Mouse (Mus musculus): ENCODE measurements at regions not wholly inside any gene's neighbourhood (a gene's known extent, or its start where the extent isn't known, plus 50 kb on each side); places are given as distances from the start of the nearest gene placed in this dataset.
A peak's percentile ranks its signal among the peaks of the same experiment; 100 is the strongest.

DNA sequence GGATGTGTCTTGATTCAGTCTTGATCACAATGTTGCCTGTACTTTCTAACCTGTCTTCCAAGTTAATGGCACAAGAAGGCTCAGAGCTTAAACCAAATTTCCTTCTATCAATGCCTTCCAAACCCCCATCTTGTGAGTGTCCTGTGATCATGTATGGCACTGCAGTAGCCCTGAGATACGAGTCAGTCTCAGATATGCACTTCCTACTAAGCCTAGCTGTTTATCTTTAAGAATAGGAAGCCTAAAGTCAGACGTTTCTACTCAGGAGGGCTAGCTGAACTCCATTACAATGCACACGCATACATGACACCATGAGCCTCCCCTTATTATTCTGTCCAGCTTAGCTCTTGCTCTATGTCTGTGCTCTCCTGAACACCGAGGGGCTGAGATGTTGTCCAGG, 114.2 kb downstream of the Rpap3 start:
- Histone ChIP-seq H3K4me3 (ENCODE audit: low read depth, low read length) (no peak overlapping the region), H3K27ac (replicated peaks; ENCODE audit: low read depth, low read length) (no peak overlapping the region), H3K36me3 (ENCODE audit: control insufficient read depth, insufficient read depth, low read length) (no peaks in the 10 kb centered on the region), H3K4me1 (ENCODE audit: control insufficient read depth, insufficient read depth, low read length) (0 out of 2 replicates have a peak, but pooled peaks cover 3% of the 10 kb centered on the region), H3K27me3 (ENCODE audit: control insufficient read depth, insufficient read depth, low read length) (no peaks in the 10 kb centered on the region), H3K4me2 (ENCODE audit: low read depth, severe bottlenecking) (no peak overlapping the region), H3K9ac (ENCODE audit: low read length) (no peak overlapping the region), H3K9me3 (ENCODE audit: control insufficient read depth, low read length) (no peaks in the 10 kb centered on the region)
- no peak for ATAC-seq (ENCODE audit: insufficient number of reproducible peaks, low FRiP score, low TSS enrichment, low read depth)
- DNase-seq (ENCODE audit: low spot score): no peak
- 85% methylated on average over 4 of the region's 4 CpGs for whole genome bisulfite sequencing

- Histone ChIP-seq H3K27me3 (ENCODE audit: control insufficient read depth, insufficient read depth, low read length) (no peaks in the 10 kb centered on the region), H3K9me3 (ENCODE audit: control insufficient read depth, low read length) (no peaks in the 10 kb centered on the region), H3K4me2 (ENCODE audit: low read depth, severe bottlenecking) (no peak overlapping the region), H3K27ac (replicated peaks; ENCODE audit: low read depth, low read length) (no peak overlapping the region), H3K4me3 (ENCODE audit: low read depth, low read length) (no peak overlapping the region), H3K36me3 (ENCODE audit: control insufficient read depth, insufficient read depth, low read length) (no peaks in the 10 kb centered on the region), H3K9ac (ENCODE audit: low read length) (no peak overlapping the region), H3K4me1 (ENCODE audit: control insufficient read depth, insufficient read depth, low read length) (no peaks in the 10 kb centered on the region)
- DNase-seq (ENCODE audit: low spot score): no peak
- ATAC-seq (ENCODE audit: insufficient number of reproducible peaks, low FRiP score, low TSS enrichment, low read depth): no peak
- 63% methylated on average over 7 of the region's 7 CpGs for WGBS
Measured at GRCm38 (mm10) chr15:97590732-97591292, 114.8 kb downstream of the Rpap3 start.

DNA sequence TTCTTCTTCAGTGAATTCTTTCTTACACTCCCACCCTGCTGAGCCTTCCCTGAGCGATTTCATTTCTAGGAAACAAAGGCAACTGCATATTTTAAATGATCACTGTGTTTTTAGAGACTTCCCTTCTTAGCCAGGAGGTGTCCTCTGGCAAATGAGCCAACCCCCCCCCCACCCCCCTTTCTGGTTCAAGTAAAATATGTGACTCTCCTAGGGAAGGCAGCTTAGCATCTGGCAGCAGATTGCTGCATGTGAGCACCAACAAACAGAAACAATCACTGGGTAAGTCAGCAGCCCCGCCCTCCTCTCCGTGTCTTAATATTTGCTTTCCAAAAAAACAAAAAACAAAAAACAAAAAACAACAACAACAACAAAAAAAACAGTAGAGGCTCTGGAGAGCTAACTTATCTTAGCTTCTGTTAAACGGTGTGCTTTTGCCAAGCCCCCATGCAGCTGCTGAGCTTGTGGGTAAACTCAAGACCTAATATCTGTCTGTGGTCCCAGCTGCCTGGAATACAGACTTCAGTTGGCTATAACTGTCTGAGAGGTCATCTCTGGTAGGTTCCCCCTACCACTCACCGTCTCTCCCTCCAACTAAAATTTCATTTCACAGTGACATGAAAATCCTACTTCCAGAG, 117.9 kb downstream of the Rpap3 start:
- Histone ChIP-seq H3K27ac (replicated peaks; ENCODE audit: low read depth, low read length) (no peak overlapping the region), H3K4me2 (ENCODE audit: low read depth, severe bottlenecking) (no peak overlapping the region), H3K4me3 (ENCODE audit: low read depth, low read length) (no peak overlapping the region), H3K4me1 (ENCODE audit: control insufficient read depth, insufficient read depth, low read length) (no peaks in the 10 kb centered on the region), H3K27me3 (ENCODE audit: control insufficient read depth, insufficient read depth, low read length) (no peaks in the 10 kb centered on the region), H3K36me3 (ENCODE audit: control insufficient read depth, insufficient read depth, low read length) (no peaks in the 10 kb centered on the region), H3K9ac (ENCODE audit: low read length) (no peak overlapping the region), H3K9me3 (ENCODE audit: control insufficient read depth, low read length) (no peaks in the 10 kb centered on the region)
- DNase-seq (ENCODE audit: low spot score): no peak
- WGBS: 86% methylated on average over 5 of the region's 5 CpGs
- no peak for ATAC-seq (ENCODE audit: insufficient number of reproducible peaks, low FRiP score, low TSS enrichment, low read depth)

GRCm38 (mm10) chr15:97581724-97582154, 123.9 kb downstream of the Rpap3 start:
- Histone ChIP-seq H3K4me3 (ENCODE audit: low read depth, low read length) (no peak overlapping the region), H3K9ac (ENCODE audit: low read length) (no peak overlapping the region), H3K27ac (replicated peaks; ENCODE audit: low read depth, low read length) (no peak overlapping the region), H3K4me2 (ENCODE audit: low read depth, severe bottlenecking) (no peak overlapping the region), H3K4me1 (ENCODE audit: control insufficient read depth, insufficient read depth, low read length) (no peaks in the 10 kb centered on the region), H3K9me3 (ENCODE audit: control insufficient read depth, low read length) (no peaks in the 10 kb centered on the region), H3K36me3 (ENCODE audit: control insufficient read depth, insufficient read depth, low read length) (no peaks in the 10 kb centered on the region), H3K27me3 (ENCODE audit: control insufficient read depth, insufficient read depth, low read length) (no peaks in the 10 kb centered on the region)
- peak; percentile 85 for DNase-seq (ENCODE audit: low spot score)
- WGBS: 38% methylated on average over 13 of the region's 13 CpGs
- no peak; the same call in 1 of the 2 replicates for ATAC-seq (ENCODE audit: insufficient number of reproducible peaks, low FRiP score, low TSS enrichment, low read depth)

DNA sequence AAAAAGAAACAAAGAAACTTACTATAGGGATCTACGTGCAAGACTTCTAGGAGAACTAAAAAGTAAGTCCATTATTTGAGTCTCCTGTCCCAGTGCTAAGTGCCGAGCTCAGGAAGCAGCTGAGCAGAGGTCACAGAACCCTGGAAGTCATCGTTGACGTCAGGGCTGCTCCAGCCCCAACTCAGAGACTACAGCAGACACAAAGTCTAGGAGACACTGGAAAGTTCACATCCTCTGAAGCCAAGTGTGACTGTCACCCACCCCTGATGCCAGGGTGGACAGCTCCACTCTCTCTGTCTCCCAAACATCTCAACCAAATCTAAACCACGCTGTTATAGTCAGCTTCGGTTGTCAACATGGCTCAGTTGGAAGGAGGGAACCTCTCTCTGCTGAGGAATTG, 124.9 kb downstream of the Rpap3 start:
- Histone ChIP-seq H3K4me1 (ENCODE audit: control insufficient read depth, insufficient read depth, low read length) (no peaks in the 10 kb centered on the region), H3K27ac (replicated peaks; ENCODE audit: low read depth, low read length) (no peak overlapping the region), H3K4me3 (ENCODE audit: low read depth, low read length) (no peak overlapping the region), H3K9ac (ENCODE audit: low read length) (no peak overlapping the region), H3K4me2 (ENCODE audit: low read depth, severe bottlenecking) (no peak overlapping the region), H3K9me3 (ENCODE audit: control insufficient read depth, low read length) (no peaks in the 10 kb centered on the region), H3K27me3 (ENCODE audit: control insufficient read depth, insufficient read depth, low read length) (no peaks in the 10 kb centered on the region), H3K36me3 (ENCODE audit: control insufficient read depth, insufficient read depth, low read length) (no peaks in the 10 kb centered on the region)
- ATAC-seq (ENCODE audit: insufficient number of reproducible peaks, low FRiP score, low TSS enrichment, low read depth): no peak
- WGBS: 80% methylated on average over 6 of the region's 6 CpGs
- DNase-seq (ENCODE audit: low spot score): no peak

DNA sequence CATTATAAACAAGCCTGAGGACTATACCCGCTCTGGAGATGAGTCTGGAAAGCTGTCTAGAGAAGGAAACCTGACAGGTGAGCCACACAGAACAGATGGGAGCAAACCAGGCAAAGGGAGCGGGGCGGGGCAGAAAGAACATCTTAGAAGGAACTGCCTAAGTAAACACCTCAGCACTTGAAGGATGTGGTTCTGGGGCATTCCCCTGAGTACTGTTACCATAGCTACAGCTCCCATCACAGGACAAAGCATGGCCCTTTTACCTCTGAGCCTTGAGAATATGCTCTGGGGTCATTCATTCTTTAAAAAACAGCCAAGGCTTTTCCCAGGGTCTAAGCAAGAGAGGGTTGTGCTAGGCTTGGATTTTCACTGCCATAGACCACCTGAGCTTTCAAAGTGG, 127.6 kb downstream of the Rpap3 start:
- no peak for DNase-seq (ENCODE audit: low spot score)
- WGBS: 94% methylated on average over 3 of the region's 3 CpGs
- no peak for ATAC-seq (ENCODE audit: insufficient number of reproducible peaks, low FRiP score, low TSS enrichment, low read depth)
- no peak overlapping the region for H3K27ac ChIP-seq (replicated peaks; ENCODE audit: low read depth, low read length)
- H3K9ac ChIP-seq (ENCODE audit: low read length): no peak overlapping the region
- no peak overlapping the region for H3K4me2 ChIP-seq (ENCODE audit: low read depth, severe bottlenecking)
- H3K27me3 ChIP-seq (ENCODE audit: control insufficient read depth, insufficient read depth, low read length): no peaks in the 10 kb centered on the region
- H3K4me1 ChIP-seq (ENCODE audit: control insufficient read depth, insufficient read depth, low read length): no peaks in the 10 kb centered on the region
- no peak overlapping the region for H3K4me3 ChIP-seq (ENCODE audit: low read depth, low read length)
- no peaks in the 10 kb centered on the region for H3K9me3 ChIP-seq (ENCODE audit: control insufficient read depth, low read length)
- no peaks in the 10 kb centered on the region for H3K36me3 ChIP-seq (ENCODE audit: control insufficient read depth, insufficient read depth, low read length)

DNA sequence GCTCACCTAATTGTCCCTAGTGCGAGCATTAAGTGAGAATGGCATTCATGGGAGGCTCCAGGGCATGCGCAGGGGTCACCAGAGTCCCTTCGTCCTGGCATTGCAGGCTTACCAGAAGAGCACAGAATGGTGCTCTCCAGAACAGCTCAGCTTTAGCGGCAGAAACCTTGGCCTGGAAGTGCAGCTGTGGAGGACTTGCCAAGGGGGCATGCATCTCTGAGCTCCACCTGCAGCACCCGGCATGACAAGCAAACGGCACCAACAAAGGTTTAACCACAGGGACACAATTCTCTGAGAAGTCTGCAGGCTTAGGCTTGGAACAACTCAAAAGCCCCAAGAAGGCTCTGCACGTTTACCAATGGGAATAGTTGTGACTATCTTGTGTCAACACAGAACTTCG, 128.4 kb downstream of the Rpap3 start:
- no peak overlapping the region for H3K4me2 ChIP-seq (ENCODE audit: low read depth, severe bottlenecking)
- no peak overlapping the region for H3K9ac ChIP-seq (ENCODE audit: low read length)
- no peaks in the 10 kb centered on the region for H3K27me3 ChIP-seq (ENCODE audit: control insufficient read depth, insufficient read depth, low read length)
- H3K9me3 ChIP-seq (ENCODE audit: control insufficient read depth, low read length): no peaks in the 10 kb centered on the region
- 74% methylated on average over 8 of the region's 8 CpGs for WGBS
- no peak for ATAC-seq (ENCODE audit: insufficient number of reproducible peaks, low FRiP score, low TSS enrichment, low read depth)
- H3K4me1 ChIP-seq (ENCODE audit: control insufficient read depth, insufficient read depth, low read length): no peaks in the 10 kb centered on the region
- no peaks in the 10 kb centered on the region for H3K36me3 ChIP-seq (ENCODE audit: control insufficient read depth, insufficient read depth, low read length)
- no peak overlapping the region for H3K27ac ChIP-seq (replicated peaks; ENCODE audit: low read depth, low read length)
- H3K4me3 ChIP-seq (ENCODE audit: low read depth, low read length): no peak overlapping the region
- no peak for DNase-seq (ENCODE audit: low spot score)

GRCm38 (mm10) chr15:97572639-97573038, 133.0 kb downstream of the Rpap3 start:
- Histone ChIP-seq H3K4me1 (ENCODE audit: control insufficient read depth, insufficient read depth, low read length) (no peaks in the 10 kb centered on the region), H3K36me3 (ENCODE audit: control insufficient read depth, insufficient read depth, low read length) (no peaks in the 10 kb centered on the region), H3K9me3 (ENCODE audit: control insufficient read depth, low read length) (no peaks in the 10 kb centered on the region), H3K9ac (ENCODE audit: low read length) (no peak overlapping the region), H3K4me2 (ENCODE audit: low read depth, severe bottlenecking) (no peak overlapping the region), H3K27ac (replicated peaks; ENCODE audit: low read depth, low read length) (no peak overlapping the region), H3K4me3 (ENCODE audit: low read depth, low read length) (no peak overlapping the region), H3K27me3 (ENCODE audit: control insufficient read depth, insufficient read depth, low read length) (no peaks in the 10 kb centered on the region)
- 85% methylated on average over 8 of the region's 8 CpGs for WGBS
- DNase-seq (ENCODE audit: low spot score): no peak
- ATAC-seq (ENCODE audit: insufficient number of reproducible peaks, low FRiP score, low TSS enrichment, low read depth): no peak

DNA sequence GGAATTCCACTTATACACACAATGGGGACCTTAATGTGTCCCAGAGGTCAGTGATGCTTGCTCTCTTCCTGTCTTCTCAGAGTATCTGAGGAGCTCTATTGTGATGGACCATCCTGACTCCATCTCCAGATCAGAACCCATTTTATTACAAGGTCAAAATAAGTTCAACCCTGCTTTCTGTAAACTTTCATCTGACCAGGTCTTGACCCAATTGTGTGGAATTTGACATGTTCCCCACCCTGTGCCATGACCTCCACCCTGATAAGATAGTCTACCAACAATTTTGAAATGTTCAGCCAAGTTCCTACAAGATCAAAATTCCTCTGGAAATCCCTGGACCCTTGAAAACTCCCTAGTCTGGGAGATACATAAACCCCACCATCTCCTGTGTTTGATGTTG, 133.7 kb downstream of the Rpap3 start:
- H3K36me3 ChIP-seq (ENCODE audit: control insufficient read depth, insufficient read depth, low read length): no peaks in the 10 kb centered on the region
- no peaks in the 10 kb centered on the region for H3K27me3 ChIP-seq (ENCODE audit: control insufficient read depth, insufficient read depth, low read length)
- H3K4me3 ChIP-seq (ENCODE audit: low read depth, low read length): no peak overlapping the region
- no peaks in the 10 kb centered on the region for H3K9me3 ChIP-seq (ENCODE audit: control insufficient read depth, low read length)
- H3K4me2 ChIP-seq (ENCODE audit: low read depth, severe bottlenecking): no peak overlapping the region
- H3K9ac ChIP-seq (ENCODE audit: low read length): no peak overlapping the region
- DNase-seq (ENCODE audit: low spot score) (no peak), ATAC-seq (ENCODE audit: insufficient number of reproducible peaks, low FRiP score, low TSS enrichment, low read depth) (no peak)
- H3K4me1 ChIP-seq (ENCODE audit: control insufficient read depth, insufficient read depth, low read length): no peaks in the 10 kb centered on the region
- no peak overlapping the region for H3K27ac ChIP-seq (replicated peaks; ENCODE audit: low read depth, low read length)

All from limb, embryonic 11.5 days (tissue).